Mouse (Mus musculus) midbrain, postnatal 0 days (tissue): ENCODE data around the gene Amhr2. TPM values are rescaled to one million over a fixed set of nuclear protein-coding genes. Genes with fewer than 3 reads are reported as not detected.
A peak's percentile ranks its signal among the peaks of the same experiment; 100 is the strongest.

Experiments
- ATAC-seq: fragments of 200-750 bp; cut with Nextera tagmentation; 2 replicates; pipeline ENCODE4 v1.8.0; 2017; ENCODE audit warnings: moderate number of reproducible peaks, mild to moderate bottlenecking, moderate TSS enrichment, moderate library complexity; ENCODE audit not compliant: low FRiP score
- DNase-seq: peaks from one replicate; pipeline ENCODE4 v3.0.0-alpha.2; 2015; ENCODE audit warnings: low spot score
- H3K27ac ChIP-seq: fragments of 300-500 bp; sonication (generic); 2 replicates; pipeline ENCODE4 v1.5.1; 2014; ENCODE audit warnings: low read depth, mild to moderate bottlenecking, low read length, mixed read lengths
- H3K27me3 ChIP-seq: fragments of 300-500 bp; sonication (generic); 2 replicates; pipeline ENCODE4 v1.6.1; 2014; ENCODE audit warnings: low read length, control low read depth, mixed read lengths; ENCODE audit not compliant: insufficient read depth
- H3K36me3 ChIP-seq: fragments of 300-500 bp; sonication (generic); 2 replicates; pipeline ENCODE4 v1.6.1; 2014; ENCODE audit warnings: low read length, control low read depth, mixed read lengths; ENCODE audit not compliant: insufficient read depth
- H3K4me1 ChIP-seq: fragments of 300-500 bp; sonication (generic); 2 replicates; pipeline ENCODE4 v1.6.1; 2014; ENCODE audit warnings: mild to moderate bottlenecking, control low read depth, antibody characterized with exemption, low read length, mixed read lengths; ENCODE audit not compliant: insufficient read depth
- H3K4me2 ChIP-seq: fragments of 300-500 bp; sonication (generic); 2 replicates; pipeline ENCODE4 v1.6.1; 2014; ENCODE audit warnings: low read depth, mild to moderate bottlenecking, low read length, mixed read lengths; ENCODE audit not compliant: poor library complexity, severe bottlenecking
- H3K4me3 ChIP-seq: fragments of 300-500 bp; sonication (generic); 2 replicates; pipeline ENCODE4 v1.5.1; 2014; ENCODE audit warnings: low read depth, mild to moderate bottlenecking, low read length, moderate library complexity
- H3K9ac ChIP-seq: fragments of 300-500 bp; sonication (generic); replicated peaks from 2 replicates; pipeline ENCODE4 v1.6.1; 2014; ENCODE audit warnings: mild to moderate bottlenecking, low read length, moderate library complexity, mixed read lengths; ENCODE audit not compliant: poor library complexity, severe bottlenecking
- H3K9me3 ChIP-seq: fragments of 300-500 bp; sonication (generic); 2 replicates; pipeline ENCODE4 v1.6.1; 2016; ENCODE audit warnings: low read length, control low read depth
- CTCF ChIP-seq: IDR thresholded peaks from 2 replicates; pipeline ENCODE4 v1.5.1; 2016; ENCODE audit warnings: antibody characterized with exemption, mild to moderate bottlenecking
- WGBS: fragments of 180-500 bp; shearing (Covaris S2); extraction: QIAGEN DNeasy Blood & Tissue Kit; methylation state at CpG from one replicate; pipeline ENCODE4 v1.1.7; 2014; 5-methylcytosine and 5-hydroxymethylcytosine counted together
- polyA plus RNA-seq: library from polyadenylated mRNA; unstranded; fragments of >200 nt; fragmentation: Nextera tagmentation; extraction: Ambion mirVana; gene quantifications from 2 replicates; pipeline ENCODE4 v1.2.1, GENCODE M21; 2015
- total RNA-seq: library from RNA; depleted of rRNA; stranded (reverse); fragments of >200 nt; gene quantifications from 2 replicates; pipeline ENCODE4 v1.2.3, GENCODE M21; 2014

The Amhr2 gene
- total and polyA plus RNA-seq, 2 experiments from 2014 or later = 0.38 to 0.60 TPM

- no peak for ATAC-seq
- no peak overlapping the region for H3K9ac ChIP-seq
- peaks cover 21% of the 10 kb centered on the region for H3K36me3 ChIP-seq
- no peak for DNase-seq
- H3K4me3 ChIP-seq = no peak overlapping the region
- peaks cover 12% of the 10 kb centered on the region; the same call in 1 of the 2 replicates for H3K4me1 ChIP-seq
- no peaks in the 10 kb centered on the region for H3K27me3 ChIP-seq
- 94% methylated on average over 10 of the region's 10 CpGs for WGBS
- H3K27ac ChIP-seq = no peak overlapping the region
- H3K9me3 ChIP-seq = no peaks in the 10 kb centered on the region
- peak; percentile 19; the same call in 1 of the 2 replicates for TF ChIP-seq CTCF
- no peak overlapping the region for H3K4me2 ChIP-seq
Measured at GRCm38 (mm10) chr15:102407681-102408557, 37.2 kb upstream of the Amhr2 start.

- Histone ChIP-seq H3K4me1 (peaks cover 12% of the 10 kb centered on the region; the same call in 1 of the 2 replicates), H3K9ac (no peak overlapping the region), H3K27me3 (no peaks in the 10 kb centered on the region), H3K27ac (no peak overlapping the region), H3K36me3 (peaks cover 21% of the 10 kb centered on the region), H3K4me2 (no peak overlapping the region), H3K4me3 (no peak overlapping the region), H3K9me3 (no peaks in the 10 kb centered on the region)
- TF ChIP-seq CTCF = no peak
- DNase-seq (no peak), ATAC-seq (no peak)
- 74% methylated on average over 2 of the region's 2 CpGs for WGBS
Measured at GRCm38 (mm10) chr15:102408558-102409130, 36.5 kb upstream of the Amhr2 start.

DNA sequence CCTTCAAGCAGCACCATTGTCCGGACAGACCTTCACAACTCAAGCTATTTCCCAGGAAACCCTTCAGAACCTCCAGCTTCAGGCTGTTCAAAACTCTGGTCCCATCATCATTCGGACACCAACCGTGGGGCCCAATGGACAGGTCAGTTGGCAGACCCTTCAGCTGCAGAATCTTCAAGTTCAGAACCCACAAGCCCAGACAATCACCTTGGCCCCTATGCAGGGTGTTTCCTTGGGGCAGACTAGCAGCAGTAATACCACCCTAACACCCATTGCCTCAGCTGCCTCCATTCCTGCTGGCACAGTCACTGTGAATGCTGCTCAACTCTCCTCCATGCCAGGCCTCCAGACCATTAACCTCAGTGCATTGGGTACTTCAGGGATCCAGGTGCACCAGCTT, 35.9 kb upstream of the Amhr2 start:
- Histone ChIP-seq H3K9me3 (no peaks in the 10 kb centered on the region), H3K4me3 (no peak overlapping the region), H3K27ac (no peak overlapping the region), H3K36me3 (peaks cover 21% of the 10 kb centered on the region), H3K4me2 (no peak overlapping the region), H3K4me1 (peaks cover 12% of the 10 kb centered on the region; the same call in 1 of the 2 replicates), H3K9ac (no peak overlapping the region), H3K27me3 (no peaks in the 10 kb centered on the region)
- ATAC-seq = no peak
- 91% methylated on average over 3 of the region's 3 CpGs for WGBS
- no peak for TF ChIP-seq CTCF
- DNase-seq = no peak

DNA sequence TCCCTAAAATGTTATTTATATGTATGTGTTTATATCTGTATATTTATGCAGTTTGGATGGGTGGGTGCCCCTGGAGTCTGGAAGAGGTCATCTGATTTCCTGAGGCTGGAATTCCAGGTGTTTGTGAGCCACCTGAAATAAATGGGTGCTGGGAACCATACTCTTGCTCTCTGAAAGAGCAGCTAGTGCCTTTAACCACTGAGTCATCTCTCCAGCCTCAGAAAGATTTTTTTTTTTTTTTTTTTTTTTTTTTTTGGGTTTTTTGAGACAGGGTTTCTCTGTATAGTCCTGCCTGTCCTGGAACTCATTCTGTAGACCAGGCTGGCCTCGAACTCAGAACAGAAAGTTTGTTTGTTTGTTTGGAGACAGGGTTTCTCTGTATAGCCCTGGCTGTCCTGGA, 34.1 kb upstream of the Amhr2 start:
- DNase-seq (no peak), ATAC-seq (no peak)
- peaks cover 12% of the 10 kb centered on the region; the same call in 1 of the 2 replicates for H3K4me1 ChIP-seq
- no peaks in the 10 kb centered on the region for H3K27me3 ChIP-seq
- no peak overlapping the region for H3K4me2 ChIP-seq
- H3K4me3 ChIP-seq = no peak overlapping the region
- H3K9me3 ChIP-seq = no peaks in the 10 kb centered on the region
- H3K9ac ChIP-seq = no peak overlapping the region
- H3K27ac ChIP-seq = no peak overlapping the region
- WGBS = 92% methylated on average over 1 of the region's 1 CpGs
- TF ChIP-seq CTCF = no peak
- H3K36me3 ChIP-seq = peaks cover 21% of the 10 kb centered on the region

GRCm38 (mm10) chr15:102413687-102414086, 31.5 kb upstream of the Amhr2 start:
- Histone ChIP-seq H3K36me3 (peaks cover 12% of the 10 kb centered on the region), H3K4me2 (no peak overlapping the region), H3K4me1 (peaks cover 4% of the 10 kb centered on the region; the same call in 1 of the 2 replicates), H3K9me3 (no peaks in the 10 kb centered on the region), H3K27me3 (no peaks in the 10 kb centered on the region), H3K4me3 (no peak overlapping the region), H3K27ac (no peak overlapping the region), H3K9ac (no peak overlapping the region)
- DNase-seq (no peak), ATAC-seq (no peak)
- TF ChIP-seq CTCF = no peak

- no peaks in the 10 kb centered on the region for H3K4me1 ChIP-seq
- ATAC-seq (no peak), DNase-seq (no peak)
- no peaks in the 10 kb centered on the region for H3K27me3 ChIP-seq
- WGBS = 90% methylated on average over 2 of the region's 2 CpGs
- no peak overlapping the region for H3K4me2 ChIP-seq
- no peaks in the 10 kb centered on the region for H3K36me3 ChIP-seq
- H3K4me3 ChIP-seq = no peak overlapping the region
- no peak overlapping the region for H3K27ac ChIP-seq
- H3K9ac ChIP-seq = no peak overlapping the region
- no peak for TF ChIP-seq CTCF
- H3K9me3 ChIP-seq = no peaks in the 10 kb centered on the region
Measured at GRCm38 (mm10) chr15:102417524-102417923, 27.6 kb upstream of the Amhr2 start.
